Mouse (Mus musculus) lung, embryonic 15.5 days (tissue): ENCODE results near the gene A830031A19Rik. TPM values are rescaled to one million over a fixed set of nuclear protein-coding genes. Genes with fewer than 3 reads are reported as not detected.

Source experiments
- ATAC-seq: fragments of 200-750 bp; cut with Nextera tagmentation; 2 replicates; pipeline ENCODE4 v1.8.0; 2017; ENCODE audit warnings: moderate number of reproducible peaks, borderline replicate concordance; ENCODE audit not compliant: low FRiP score, low TSS enrichment; ENCODE audit errors: extremely low read depth
- H3K27ac ChIP-seq: fragments of 300-500 bp; sonication (generic); 2 replicates; pipeline ENCODE4 v1.5.1; 2015; ENCODE audit warnings: moderate library complexity, mild to moderate bottlenecking, inconsistent platforms
- H3K27me3 ChIP-seq: fragments of 300-500 bp; sonication (generic); 2 replicates; pipeline ENCODE4 v1.6.1; 2015; ENCODE audit warnings: inconsistent platforms
- H3K36me3 ChIP-seq: fragments of 300-500 bp; sonication (generic); 2 replicates; pipeline ENCODE4 v1.6.1; 2015; ENCODE audit warnings: inconsistent platforms
- H3K4me1 ChIP-seq: fragments of 300-500 bp; sonication (generic); 2 replicates; pipeline ENCODE4 v1.6.1; 2015; ENCODE audit warnings: inconsistent platforms
- H3K4me2 ChIP-seq: fragments of 300-500 bp; sonication (generic); 2 replicates; pipeline ENCODE4 v1.6.1; 2015; ENCODE audit warnings: inconsistent platforms, mild to moderate bottlenecking, moderate library complexity
- H3K4me3 ChIP-seq: fragments of 300-500 bp; sonication (generic); 2 replicates; pipeline ENCODE4 v1.5.1; 2015; ENCODE audit warnings: mild to moderate bottlenecking, inconsistent platforms
- H3K9ac ChIP-seq: fragments of 300-500 bp; sonication (generic); 2 replicates; pipeline ENCODE4 v1.6.1; 2015; ENCODE audit warnings: inconsistent platforms
- H3K9me3 ChIP-seq: fragments of 300-500 bp; sonication (generic); 2 replicates; pipeline ENCODE4 v1.6.1; 2016; ENCODE audit warnings: inconsistent platforms
- WGBS: fragments of 180-500 bp; shearing (Covaris S2); methylation state at CpG from one replicate; pipeline ENCODE4 v1.1.7; 2015; 5-methylcytosine and 5-hydroxymethylcytosine counted together
- polyA plus RNA-seq: library from polyadenylated mRNA; unstranded; fragments of >200 nt; fragmentation: Nextera tagmentation; extraction: Ambion mirVana; gene quantifications from 2 replicates; pipeline ENCODE4 v1.2.1, GENCODE M21; 2015

The A830031A19Rik gene
- polyA plus RNA-seq, 1 experiment from 2014 or later = not detected

DNA sequence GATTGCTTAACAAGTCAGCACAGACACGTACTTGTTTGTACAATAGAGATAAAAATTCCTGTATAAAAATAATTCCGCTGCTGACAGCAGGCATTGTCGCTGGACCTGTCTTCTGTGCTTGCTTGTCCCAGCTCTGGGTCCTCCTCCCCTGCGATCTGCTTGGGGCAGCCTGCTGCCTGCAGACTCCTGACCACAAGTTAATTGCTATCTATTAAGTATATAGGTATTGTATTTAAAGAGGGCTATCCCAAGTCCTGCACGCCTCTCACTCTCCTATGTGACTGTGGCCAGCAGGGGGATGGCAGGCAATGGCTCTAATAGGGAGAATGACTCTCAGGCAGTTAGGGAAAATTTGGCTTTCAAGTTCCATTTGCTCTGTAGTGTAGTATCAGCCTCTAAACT lies 19.2 kb upstream of the A830031A19Rik start:
- no peak overlapping the region for H3K9ac ChIP-seq
- ATAC-seq = no peak
- H3K4me2 ChIP-seq = no peak overlapping the region
- no peak overlapping the region for H3K4me3 ChIP-seq
- H3K27me3 ChIP-seq = no peaks in the 10 kb centered on the region
- WGBS = 28% methylated on average over 5 of the region's 5 CpGs
- no peak overlapping the region for H3K27ac ChIP-seq
- no peaks in the 10 kb centered on the region for H3K9me3 ChIP-seq
- peaks cover 31% of the 10 kb centered on the region for H3K4me1 ChIP-seq
- H3K36me3 ChIP-seq = no peaks in the 10 kb centered on the region

DNA sequence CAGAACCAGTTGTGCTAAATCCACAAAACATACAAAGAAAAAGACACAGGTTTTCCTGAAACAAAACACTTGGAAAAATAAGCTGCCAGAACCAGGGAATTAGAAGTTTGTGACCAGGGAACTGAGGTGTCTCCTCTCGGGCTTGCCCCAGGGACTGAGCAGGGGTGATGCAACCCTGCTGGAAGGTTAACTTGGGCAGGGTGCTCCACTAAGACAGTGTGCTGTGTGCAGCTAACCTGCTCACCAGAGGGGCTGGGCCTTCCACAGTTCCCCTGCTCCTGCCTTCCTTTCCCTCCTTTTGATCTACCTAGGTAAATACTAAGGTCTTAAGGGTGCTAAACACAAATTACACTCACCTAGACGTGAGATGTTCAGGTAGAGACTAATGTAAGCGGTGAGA lies 17.8 kb upstream of the A830031A19Rik start:
- peaks cover 25% of the 10 kb centered on the region for H3K4me1 ChIP-seq
- H3K4me3 ChIP-seq = no peak overlapping the region
- no peaks in the 10 kb centered on the region for H3K9me3 ChIP-seq
- 52% methylated on average over 3 of the region's 3 CpGs for WGBS
- H3K27ac ChIP-seq = no peak overlapping the region
- no peak overlapping the region for H3K4me2 ChIP-seq
- no peak for ATAC-seq
- no peaks in the 10 kb centered on the region for H3K36me3 ChIP-seq
- no peak overlapping the region for H3K9ac ChIP-seq
- no peaks in the 10 kb centered on the region for H3K27me3 ChIP-seq

DNA sequence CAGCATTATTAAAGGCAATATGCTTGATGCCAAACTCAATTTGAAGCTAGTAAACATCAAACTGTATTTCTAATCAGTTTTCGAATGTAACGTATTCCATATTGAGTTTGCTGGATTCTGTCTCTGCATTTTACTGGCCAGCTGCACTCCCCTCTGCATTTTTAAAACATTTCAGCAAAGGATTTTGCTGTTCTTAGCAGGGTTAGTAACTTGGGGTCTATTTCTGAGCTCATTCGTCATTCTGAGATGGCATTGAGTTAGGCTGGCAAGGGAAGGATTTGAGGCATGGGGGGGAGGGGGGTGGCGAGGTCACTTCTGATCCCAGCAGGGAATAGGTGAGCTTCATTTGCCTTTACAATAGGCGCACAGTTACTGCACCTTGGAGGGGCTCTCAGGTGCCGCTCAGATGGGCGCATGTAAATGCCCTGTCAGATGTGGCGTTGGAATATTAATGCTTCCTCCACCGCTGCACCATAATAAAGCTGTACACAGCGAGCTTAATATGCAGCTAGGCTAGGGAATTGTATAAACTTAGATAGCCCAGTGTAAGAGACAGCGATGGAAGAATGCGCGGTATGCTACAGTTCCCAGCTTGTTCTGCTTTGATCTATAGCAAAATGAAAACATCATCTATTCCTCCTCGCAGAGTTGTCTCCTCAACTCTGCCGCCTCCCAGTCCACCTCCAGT lies 16.7 kb upstream of the A830031A19Rik start:
- Histone ChIP-seq H3K36me3 (no peaks in the 10 kb centered on the region), H3K9me3 (no peaks in the 10 kb centered on the region), H3K4me2 (no peak overlapping the region; the same call in 1 of the 2 replicates), H3K27ac (no peak overlapping the region), H3K4me1 (peaks cover 16% of the 10 kb centered on the region), H3K27me3 (no peaks in the 10 kb centered on the region), H3K4me3 (no peak overlapping the region), H3K9ac (no peak overlapping the region)
- 30% methylated on average over 15 of the region's 15 CpGs for WGBS
- ATAC-seq = no peak

DNA sequence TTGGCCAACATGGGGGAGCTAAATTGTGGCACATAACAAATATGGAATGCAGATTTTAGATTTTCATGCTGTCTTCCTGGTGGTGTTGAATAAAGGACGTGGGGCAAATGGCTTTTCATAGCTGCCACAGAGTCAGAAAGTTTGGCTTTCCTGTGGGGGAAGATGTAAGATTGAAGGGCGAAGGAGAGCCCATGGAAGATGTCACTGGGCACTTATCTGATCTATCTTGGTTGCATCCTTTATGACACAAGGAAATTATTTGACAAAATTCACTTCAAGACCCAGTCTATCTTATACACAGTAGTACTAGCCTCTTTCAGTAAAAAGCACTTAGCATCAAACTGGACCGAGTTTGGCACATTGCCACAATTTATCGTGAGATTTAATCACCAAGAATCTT lies 15.6 kb upstream of the A830031A19Rik start:
- H3K4me2 ChIP-seq = no peak overlapping the region
- H3K4me3 ChIP-seq = no peak overlapping the region
- WGBS = 68% methylated on average over 4 of the region's 4 CpGs
- H3K27ac ChIP-seq = no peak overlapping the region
- H3K27me3 ChIP-seq = no peaks in the 10 kb centered on the region
- H3K4me1 ChIP-seq = peaks cover 16% of the 10 kb centered on the region
- H3K9me3 ChIP-seq = no peaks in the 10 kb centered on the region
- H3K9ac ChIP-seq = no peak overlapping the region
- no peak for ATAC-seq
- no peaks in the 10 kb centered on the region for H3K36me3 ChIP-seq

DNA sequence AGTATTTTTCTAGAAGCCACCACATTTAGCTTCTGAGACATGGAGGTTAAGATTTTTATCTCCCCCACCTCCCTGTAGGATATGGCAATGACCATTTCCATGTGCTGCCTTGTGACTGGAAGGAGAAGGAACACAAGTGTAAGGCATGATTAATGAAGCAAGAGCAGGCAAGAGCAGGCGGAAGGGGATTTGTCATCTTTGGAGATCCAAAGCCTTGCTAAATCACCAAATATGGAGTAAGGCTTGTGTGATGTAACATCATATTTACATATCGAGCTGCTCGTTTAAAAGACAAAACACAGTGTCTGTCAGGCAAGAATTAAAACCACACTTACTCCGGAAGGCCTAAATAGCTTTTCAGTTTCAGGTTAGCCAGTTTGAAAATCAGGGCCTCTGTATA lies 12.2 kb upstream of the A830031A19Rik start:
- Histone ChIP-seq H3K4me1 (peaks cover 20% of the 10 kb centered on the region), H3K9ac (no peak overlapping the region), H3K4me2 (no peak overlapping the region), H3K27me3 (no peaks in the 10 kb centered on the region), H3K27ac (no peak overlapping the region), H3K4me3 (no peak overlapping the region), H3K36me3 (no peaks in the 10 kb centered on the region), H3K9me3 (no peaks in the 10 kb centered on the region)
- 65% methylated on average over 4 of the region's 4 CpGs for WGBS
- no peak for ATAC-seq

DNA sequence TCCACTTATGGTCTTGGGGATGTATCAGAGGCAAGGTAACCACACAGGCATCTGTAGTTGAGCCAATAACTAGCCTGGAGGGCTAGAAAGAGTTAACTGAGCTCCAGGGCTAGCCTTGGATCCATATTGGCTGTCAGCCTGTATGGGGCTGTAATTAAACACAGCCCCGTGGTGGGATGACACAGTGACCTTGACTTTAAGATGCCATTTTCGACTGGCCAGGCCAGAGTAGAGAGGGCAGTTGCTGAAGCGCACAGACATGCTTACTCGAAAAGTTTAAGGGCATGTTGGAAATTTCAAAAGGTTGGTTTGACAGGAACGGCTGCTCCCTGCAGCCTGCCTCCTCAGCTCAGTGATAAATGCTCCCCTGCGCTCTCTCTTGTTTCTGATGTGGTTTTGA lies 11.1 kb upstream of the A830031A19Rik start:
- 56% methylated on average over 6 of the region's 6 CpGs for WGBS
- Histone ChIP-seq H3K9me3 (no peaks in the 10 kb centered on the region), H3K36me3 (no peaks in the 10 kb centered on the region), H3K4me2 (no peak overlapping the region), H3K27ac (no peak overlapping the region), H3K4me1 (peaks cover 16% of the 10 kb centered on the region; the same call in 1 of the 2 replicates), H3K9ac (no peak overlapping the region), H3K27me3 (no peaks in the 10 kb centered on the region), H3K4me3 (no peak overlapping the region)
- no peak for ATAC-seq

DNA sequence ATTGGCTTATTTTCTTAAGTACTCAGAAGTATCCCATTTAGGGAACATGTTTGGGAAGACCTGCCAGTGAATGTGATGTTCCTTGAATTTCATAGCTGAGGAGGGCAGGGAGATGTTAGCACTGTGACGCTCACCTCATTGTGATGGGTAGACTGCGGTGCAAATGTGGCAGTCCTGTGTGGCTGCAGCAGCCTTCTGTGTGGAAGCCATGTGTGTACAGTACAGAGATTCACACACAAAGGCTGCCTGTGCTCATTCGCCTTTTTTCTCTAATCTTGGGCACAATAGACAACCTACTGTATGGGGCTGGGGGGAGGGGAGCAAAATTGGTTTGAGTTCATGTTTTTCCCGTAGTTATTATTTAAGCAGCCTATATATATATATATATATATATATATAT lies 9.7 kb upstream of the A830031A19Rik start:
- WGBS = 68% methylated on average over 4 of the region's 4 CpGs
- no peaks in the 10 kb centered on the region for H3K27me3 ChIP-seq

DNA sequence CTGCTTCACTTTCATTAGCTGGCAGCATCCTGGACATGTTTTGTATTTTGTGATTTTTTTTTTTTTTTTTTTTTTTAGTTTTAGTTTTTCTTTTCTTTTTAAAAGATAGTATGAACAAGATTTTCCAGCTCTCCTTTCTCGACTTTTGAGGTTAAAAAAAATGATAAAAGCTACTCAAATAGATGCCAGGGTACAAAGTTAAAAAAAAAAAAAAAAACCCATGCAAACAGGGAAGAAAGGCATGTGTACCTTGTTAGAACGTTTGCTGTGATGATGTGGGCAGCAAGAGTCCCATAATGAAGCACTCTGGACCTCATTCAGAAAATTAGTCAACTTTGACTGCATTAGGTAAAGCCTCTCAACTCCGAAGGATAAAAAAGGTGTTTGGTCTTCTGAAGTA lies 9.2 kb upstream of the A830031A19Rik start:
- 61% methylated on average over 3 of the region's 3 CpGs for WGBS
- H3K4me2 ChIP-seq = no peak overlapping the region
- H3K4me1 ChIP-seq = peaks cover 27% of the 10 kb centered on the region
- H3K27ac ChIP-seq = no peak overlapping the region
- H3K9ac ChIP-seq = no peak overlapping the region
- no peaks in the 10 kb centered on the region for H3K36me3 ChIP-seq
- no peak for ATAC-seq
- no peaks in the 10 kb centered on the region for H3K9me3 ChIP-seq
- H3K27me3 ChIP-seq = no peaks in the 10 kb centered on the region
- H3K4me3 ChIP-seq = no peak overlapping the region

More for the DNA sequence above, 9.7 kb upstream of the A830031A19Rik start:
- ATAC-seq = no peak
- no peaks in the 10 kb centered on the region for H3K9me3 ChIP-seq
- H3K4me1 ChIP-seq = peaks cover 27% of the 10 kb centered on the region
- H3K4me2 ChIP-seq = no peak overlapping the region
- no peaks in the 10 kb centered on the region for H3K36me3 ChIP-seq
- H3K9ac ChIP-seq = no peak overlapping the region
- H3K27ac ChIP-seq = no peak overlapping the region
- H3K4me3 ChIP-seq = no peak overlapping the region

DNA sequence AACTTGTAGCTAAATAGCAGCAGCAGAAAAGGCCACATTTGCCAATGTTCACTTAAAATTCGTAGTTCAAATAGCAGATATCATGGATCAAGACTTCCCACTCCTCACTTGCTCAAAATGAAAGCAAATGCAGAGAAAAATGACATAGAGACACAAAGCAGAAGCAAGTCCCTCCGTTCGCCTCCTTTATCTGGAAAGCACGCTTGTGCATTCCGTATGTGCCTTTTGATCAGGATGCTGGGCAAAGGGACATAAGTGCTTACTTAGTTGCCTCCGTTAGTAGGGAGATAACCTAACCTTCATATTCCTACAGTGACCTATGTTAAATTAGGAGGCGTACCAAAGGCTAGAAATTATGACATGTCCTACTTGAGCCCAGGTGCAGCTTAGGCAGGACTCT lies 8.6 kb upstream of the A830031A19Rik start:
- no peak overlapping the region for H3K4me3 ChIP-seq

DNA sequence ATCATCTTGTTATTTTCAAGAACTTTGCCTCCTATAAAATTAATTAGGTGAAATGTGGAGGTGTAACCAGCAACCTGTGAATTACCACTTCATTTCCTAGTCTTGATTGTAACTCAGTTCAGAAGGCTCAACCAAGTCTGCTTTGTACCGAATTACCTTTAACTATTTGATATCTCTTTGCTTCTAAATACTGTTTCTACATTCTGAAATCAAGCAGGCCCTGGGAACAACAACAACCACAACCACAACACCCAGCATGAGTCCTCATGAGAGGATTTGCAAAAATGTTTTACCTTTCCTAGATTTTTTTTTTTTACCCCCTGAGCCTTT lies 8.2 kb upstream of the A830031A19Rik start:
- no peaks in the 10 kb centered on the region for H3K27me3 ChIP-seq
- 53% methylated on average over 1 of the region's 1 CpGs for WGBS
- ATAC-seq = no peak
- H3K36me3 ChIP-seq = no peaks in the 10 kb centered on the region
- no peak overlapping the region for H3K4me2 ChIP-seq
- H3K9me3 ChIP-seq = no peaks in the 10 kb centered on the region
- H3K4me1 ChIP-seq = peaks cover 27% of the 10 kb centered on the region
- H3K4me3 ChIP-seq = no peak overlapping the region
- H3K27ac ChIP-seq = no peak overlapping the region
- H3K9ac ChIP-seq = no peak overlapping the region

More for the DNA sequence above, 8.6 kb upstream of the A830031A19Rik start:
- Histone ChIP-seq H3K9me3 (no peaks in the 10 kb centered on the region), H3K27me3 (no peaks in the 10 kb centered on the region), H3K4me2 (no peak overlapping the region), H3K9ac (no peak overlapping the region), H3K36me3 (no peaks in the 10 kb centered on the region), H3K27ac (no peak overlapping the region), H3K4me1 (peaks cover 27% of the 10 kb centered on the region)
- WGBS = 57% methylated on average over 7 of the region's 7 CpGs
- no peak for ATAC-seq

DNA sequence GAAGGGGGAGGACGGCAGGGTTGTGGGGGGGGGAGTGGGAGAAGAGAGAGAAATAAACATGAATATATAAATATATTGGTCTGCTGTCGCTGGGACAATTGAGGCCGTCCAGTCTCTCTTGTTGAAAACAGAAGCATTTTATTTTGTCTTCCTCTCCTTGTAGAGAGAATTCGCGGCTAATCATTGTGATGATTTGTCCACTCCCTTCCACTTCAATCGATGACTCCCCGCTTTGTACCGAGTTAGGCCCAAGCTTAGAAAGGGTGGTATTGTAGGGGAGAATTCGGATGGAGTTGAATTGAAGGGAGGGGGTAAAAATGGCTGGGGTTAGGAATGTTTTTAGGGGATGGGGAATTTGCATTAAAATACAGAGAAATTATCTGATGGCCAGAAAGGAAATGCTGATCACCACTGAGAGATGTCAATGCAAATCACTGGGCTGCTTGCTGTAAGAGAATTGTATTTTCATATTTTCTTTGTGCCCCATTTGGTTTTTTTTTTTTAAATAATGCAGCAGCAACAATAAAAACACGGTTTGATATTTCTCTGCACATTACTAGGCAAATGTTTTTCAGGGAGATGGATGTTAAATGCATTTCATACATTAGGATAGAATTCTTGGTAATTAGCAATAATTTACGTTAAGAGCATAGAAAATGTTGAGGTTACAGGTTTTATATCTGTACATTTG lies 7.7 kb upstream of the A830031A19Rik start:
- no peaks in the 10 kb centered on the region for H3K9me3 ChIP-seq
- ATAC-seq = no peak
- H3K27me3 ChIP-seq = no peaks in the 10 kb centered on the region
- H3K36me3 ChIP-seq = no peaks in the 10 kb centered on the region
- peak overlapping the region; percentile 82 for H3K27ac ChIP-seq
- H3K9ac ChIP-seq = peak overlapping the region; percentile 56
- WGBS = 23% methylated on average over 11 of the region's 11 CpGs
- H3K4me2 ChIP-seq = peak overlapping the region; percentile 93
- H3K4me1 ChIP-seq = peaks cover 27% of the 10 kb centered on the region
- peak overlapping the region; percentile 71 for H3K4me3 ChIP-seq

DNA sequence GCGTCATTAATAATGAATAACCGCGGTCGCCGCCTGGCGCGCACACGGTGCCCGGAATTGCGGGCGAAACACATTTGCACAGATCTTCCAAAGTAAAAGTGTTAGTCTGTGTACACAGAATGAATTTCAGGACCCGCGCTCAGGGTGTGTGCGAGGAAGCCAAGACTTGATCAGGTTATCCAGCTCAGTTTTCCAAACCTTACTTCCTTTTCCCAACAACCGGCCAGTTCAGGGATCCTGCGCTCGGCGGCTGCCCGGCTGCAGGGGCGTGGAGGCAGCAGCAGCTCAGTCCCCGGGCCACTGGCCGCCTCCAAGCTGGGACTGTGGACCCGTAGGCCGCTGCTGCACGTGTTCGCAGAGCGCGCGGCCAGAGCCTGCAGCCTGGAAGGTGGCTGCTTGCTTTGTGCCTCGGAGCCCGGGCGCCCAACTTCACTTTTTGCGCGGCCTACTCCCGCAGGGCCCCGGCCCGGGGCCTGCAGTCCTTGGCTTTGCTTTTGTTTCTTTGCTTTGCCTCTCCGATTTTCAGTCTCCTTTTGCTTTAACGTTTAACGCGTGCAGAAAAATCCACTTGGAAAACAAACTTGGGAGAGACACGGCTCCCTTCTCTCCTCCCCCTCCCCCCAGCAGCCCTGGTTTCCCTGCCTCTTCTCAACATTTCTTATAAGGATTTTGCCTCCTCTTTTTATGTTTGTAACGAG lies 7.0 kb upstream of the A830031A19Rik start:
- Histone ChIP-seq H3K4me2 (peak overlapping the region; percentile 93), H3K27ac (peak overlapping the region; percentile 82), H3K9ac (peak overlapping the region; percentile 56), H3K27me3 (no peaks in the 10 kb centered on the region), H3K9me3 (no peaks in the 10 kb centered on the region), H3K4me1 (peaks cover 27% of the 10 kb centered on the region), H3K4me3 (peak overlapping the region; percentile 71), H3K36me3 (no peaks in the 10 kb centered on the region)
- peak; percentile 28; the same call in 1 of the 2 replicates for ATAC-seq
- under 1% methylated on average over 43 of the region's 43 CpGs for WGBS
